Mouse (Mus musculus) kidney, embryonic 16.5 days (tissue): Measurements from ENCODE around the gene Cnot6l. TPM values are rescaled to one million over a fixed set of nuclear protein-coding genes. Genes with fewer than 3 reads are reported as not detected.

Experiments
- ATAC-seq: fragments of 200-750 bp; cut with Nextera tagmentation; 2 replicates; pipeline ENCODE4 v1.8.0; 2017; ENCODE audit warnings: moderate TSS enrichment; ENCODE audit not compliant: low FRiP score, low TSS enrichment
- H3K27ac ChIP-seq: fragments of 300-500 bp; sonication (generic); 2 replicates; pipeline ENCODE4 v1.5.1; 2014; ENCODE audit warnings: low read length
- H3K27me3 ChIP-seq: fragments of 300-500 bp; sonication (generic); 2 replicates; pipeline ENCODE4 v1.6.1; 2014; ENCODE audit warnings: low read length, control low read depth, mixed read lengths; ENCODE audit not compliant: insufficient read depth
- H3K36me3 ChIP-seq: fragments of 300-500 bp; sonication (generic); 2 replicates; pipeline ENCODE4 v1.6.1; 2014; ENCODE audit warnings: low read length, control low read depth, mixed read lengths; ENCODE audit not compliant: insufficient read depth
- H3K4me1 ChIP-seq: fragments of 300-500 bp; sonication (generic); 2 replicates; pipeline ENCODE4 v1.6.1; 2014; ENCODE audit warnings: low read length, control low read depth, mixed read lengths; ENCODE audit not compliant: insufficient read depth
- H3K4me2 ChIP-seq: fragments of 300-500 bp; sonication (generic); replicated peaks from 2 replicates; pipeline ENCODE4 v1.6.1; 2014; ENCODE audit warnings: low read depth, low read length
- H3K4me3 ChIP-seq: fragments of 300-500 bp; sonication (generic); 2 replicates; pipeline ENCODE4 v1.5.1; 2014; ENCODE audit warnings: mild to moderate bottlenecking, low read length
- H3K9ac ChIP-seq: fragments of 300-500 bp; sonication (generic); replicated peaks from 2 replicates; pipeline ENCODE4 v1.6.1; 2014; ENCODE audit warnings: low read length
- H3K9me3 ChIP-seq: fragments of 300-500 bp; sonication (generic); 2 replicates; pipeline ENCODE4 v1.6.1; 2016; ENCODE audit warnings: low read length, control low read depth
- WGBS: fragments of 180-500 bp; shearing (Covaris S2); extraction: QIAGEN DNeasy Blood & Tissue Kit; methylation state at CpG from one replicate; pipeline ENCODE4 v1.1.7; 2014; 5-methylcytosine and 5-hydroxymethylcytosine counted together
- polyA plus RNA-seq: library from polyadenylated mRNA; unstranded; fragments of >200 nt; fragmentation: Nextera tagmentation; extraction: Ambion mirVana; gene quantifications from 2 replicates; pipeline ENCODE4 v1.2.1, GENCODE M21; 2015

Gene Cnot6l
- 18.4 and 23.9 TPM in 2 replicates for polyA plus RNA-seq

GRCm38 (mm10) chr5:96164021-96164411 lies at the start of gene Cnot6l:
Cnot6l (minus strand) TSS chr5:96164171.
- 17% methylated on average over 5 of the region's 5 CpGs for WGBS
- Histone ChIP-seq H3K4me2 (peak within 1 kb of the TSS; percentile 65), H3K9ac (peak within 1 kb of the TSS; percentile 95), H3K27me3 (no peaks in the 10 kb centered on the region), H3K4me1 (peaks cover 23% of the 10 kb centered on the region), H3K27ac (peak within 1 kb of the TSS; percentile 100), H3K9me3 (0 out of 2 replicates have a peak, but pooled peaks cover 3% of the 10 kb centered on the region), H3K4me3 (peak within 1 kb of the TSS; percentile 99), H3K36me3 (no peaks in the 10 kb centered on the region)
- ATAC-seq = peak; percentile 23; the same call in 1 of the 2 replicates

GRCm38 (mm10) chr5:96209916-96210583 lies 46.1 kb upstream of the Cnot6l start:
- H3K4me1 ChIP-seq = peaks cover 26% of the 10 kb centered on the region
- H3K4me2 ChIP-seq = peak overlapping the region; percentile 84
- H3K36me3 ChIP-seq = peaks cover 7% of the 10 kb centered on the region
- H3K4me3 ChIP-seq = peak overlapping the region; percentile 64
- H3K9ac ChIP-seq = peak overlapping the region; percentile 83
- ATAC-seq = peak; percentile 95
- H3K27ac ChIP-seq = peak overlapping the region; percentile 88
- no peaks in the 10 kb centered on the region for H3K9me3 ChIP-seq
- WGBS = under 1% methylated on average over 35 of the region's 35 CpGs
- H3K27me3 ChIP-seq = no peaks in the 10 kb centered on the region

- peak within 1 kb of the TSS; percentile 84 for H3K4me2 ChIP-seq
- peak; percentile 69 for ATAC-seq
- H3K4me3 ChIP-seq = peak within 1 kb of the TSS; percentile 64
- peaks cover 7% of the 10 kb centered on the region; the same call in 1 of the 2 replicates for H3K36me3 ChIP-seq
- H3K9me3 ChIP-seq = no peaks in the 10 kb centered on the region
- WGBS = under 1% methylated on average over 17 of the region's 17 CpGs
- peak within 1 kb of the TSS; percentile 88 for H3K27ac ChIP-seq
- H3K9ac ChIP-seq = peak within 1 kb of the TSS; percentile 83
- H3K4me1 ChIP-seq = peaks cover 26% of the 10 kb centered on the region
- H3K27me3 ChIP-seq = no peaks in the 10 kb centered on the region
Observed at GRCm38 (mm10) chr5:96209459-96209858, 45.5 kb upstream of the Cnot6l start, which contains the start of gene Mrpl1. Mrpl1 (plus strand) TSS chr5:96209493.

- Histone ChIP-seq H3K36me3 (no peaks in the 10 kb centered on the region), H3K27ac (no peak overlapping the region), H3K9me3 (no peaks in the 10 kb centered on the region), H3K4me3 (no peak overlapping the region), H3K4me2 (no peak overlapping the region), H3K4me1 (peaks cover 26% of the 10 kb centered on the region), H3K9ac (no peak overlapping the region), H3K27me3 (no peaks in the 10 kb centered on the region)
- WGBS = 42% methylated on average over 4 of the region's 4 CpGs
- no peak for ATAC-seq
Observed at GRCm38 (mm10) chr5:96208543-96208942, 44.6 kb upstream of the Cnot6l start.

GRCm38 (mm10) chr5:96207531-96207930 lies 43.6 kb upstream of the Cnot6l start:
- H3K9ac ChIP-seq = no peak overlapping the region
- no peak for ATAC-seq
- H3K36me3 ChIP-seq = no peaks in the 10 kb centered on the region
- H3K9me3 ChIP-seq = no peaks in the 10 kb centered on the region
- H3K27me3 ChIP-seq = no peaks in the 10 kb centered on the region
- H3K4me3 ChIP-seq = no peak overlapping the region
- H3K4me1 ChIP-seq = peaks cover 26% of the 10 kb centered on the region
- H3K4me2 ChIP-seq = no peak overlapping the region
- no peak overlapping the region for H3K27ac ChIP-seq
- 94% methylated on average over 2 of the region's 2 CpGs for WGBS

GRCm38 (mm10) chr5:96206897-96207296 lies 42.9 kb upstream of the Cnot6l start:
- ATAC-seq = no peak
- no peak overlapping the region for H3K9ac ChIP-seq
- H3K36me3 ChIP-seq = no peaks in the 10 kb centered on the region
- no peak overlapping the region for H3K4me3 ChIP-seq
- peak overlapping the region; percentile 30 for H3K27ac ChIP-seq
- 35% methylated on average over 2 of the region's 2 CpGs for WGBS
- peaks cover 26% of the 10 kb centered on the region for H3K4me1 ChIP-seq
- no peak overlapping the region for H3K4me2 ChIP-seq
- H3K9me3 ChIP-seq = no peaks in the 10 kb centered on the region
- H3K27me3 ChIP-seq = no peaks in the 10 kb centered on the region

- H3K9ac ChIP-seq = no peak overlapping the region
- 58% methylated on average over 10 of the region's 10 CpGs for WGBS
- H3K4me1 ChIP-seq = peaks cover 4% of the 10 kb centered on the region
- H3K27me3 ChIP-seq = no peaks in the 10 kb centered on the region
- no peak overlapping the region for H3K4me2 ChIP-seq
- ATAC-seq = no peak
- no peaks in the 10 kb centered on the region for H3K36me3 ChIP-seq
- H3K4me3 ChIP-seq = no peak overlapping the region
- no peak overlapping the region for H3K27ac ChIP-seq
- H3K9me3 ChIP-seq = no peaks in the 10 kb centered on the region; the same call in 1 of the 2 replicates
Observed at GRCm38 (mm10) chr5:96201462-96202154, 37.6 kb upstream of the Cnot6l start.

GRCm38 (mm10) chr5:96200269-96200668 lies 36.3 kb upstream of the Cnot6l start:
- WGBS = 83% methylated on average over 3 of the region's 3 CpGs
- no peak for ATAC-seq

GRCm38 (mm10) chr5:96198271-96198670 lies 34.3 kb upstream of the Cnot6l start:
- H3K4me1 ChIP-seq = no peaks in the 10 kb centered on the region
- 50% methylated on average over 6 of the region's 6 CpGs for WGBS
- no peaks in the 10 kb centered on the region for H3K36me3 ChIP-seq
- H3K27ac ChIP-seq = no peak overlapping the region
- no peaks in the 10 kb centered on the region for H3K27me3 ChIP-seq
- no peak overlapping the region for H3K4me3 ChIP-seq
- H3K9me3 ChIP-seq = no peaks in the 10 kb centered on the region; the same call in 1 of the 2 replicates
- no peak overlapping the region for H3K4me2 ChIP-seq
- no peak overlapping the region for H3K9ac ChIP-seq
- peak; percentile 77; the same call in 1 of the 2 replicates for ATAC-seq

More at GRCm38 (mm10) chr5:96200269-96200668, 36.3 kb upstream of the Cnot6l start:
- no peaks in the 10 kb centered on the region for H3K27me3 ChIP-seq
- no peaks in the 10 kb centered on the region for H3K4me1 ChIP-seq
- H3K36me3 ChIP-seq = no peaks in the 10 kb centered on the region
- no peak overlapping the region for H3K9ac ChIP-seq
- H3K4me2 ChIP-seq = no peak overlapping the region
- H3K9me3 ChIP-seq = no peaks in the 10 kb centered on the region; the same call in 1 of the 2 replicates
- no peak overlapping the region for H3K27ac ChIP-seq
- H3K4me3 ChIP-seq = no peak overlapping the region
